Mouse (Mus musculus) inflammation-experienced regulatory T-cells, adult 6 months (primary cell): ENCODE measurements around the gene Rest. TPM values are rescaled to one million over a fixed set of nuclear protein-coding genes. Genes with fewer than 3 reads are reported as not detected.

Experiments
- ATAC-seq: one replicate; pipeline ENCODE4 v1.8.0; 2017
- polyA plus RNA-seq, 3 experiments: library from polyadenylated mRNA; unstranded; fragments of 100-300 nt; shearing (Covaris generic); gene quantifications; one replicate each; pipeline ENCODE4 v1.2.1; 2017

The Rest gene
- polyA plus RNA-seq, 3 experiments from 2014 or later, result 11.8 to 18.0 (median 17.7) TPM

GRCm38 (mm10) chr5:77309924-77310772 is 44.9 kb downstream of the Rest start, which contains the start of the genes Noa1 and Polr2b:
Gene Noa1 (minus strand): TSS chr5:77310084.
Gene Polr2b (plus strand): TSS chr5:77310147.
- peak; percentile 89 for ATAC-seq

- ATAC-seq, result no peak
Measured at GRCm38 (mm10) chr5:77314206-77314605, 48.9 kb downstream of the Rest start.

GRCm38 (mm10) chr5:77314986-77315385 is 49.7 kb downstream of the Rest start:
- ATAC-seq, result no peak

- no peak for ATAC-seq
Measured at GRCm38 (mm10) chr5:77324936-77325335, 59.6 kb downstream of the Rest start.

- peak; percentile 54 for ATAC-seq
Measured at GRCm38 (mm10) chr5:77330154-77330553, 64.9 kb downstream of the Rest start.

Other genes starting within 250 kb of the Rest start
- gene Thegl, start 249.5 kb upstream of the Rest start, polyA plus RNA-seq, result not detected
- 10 to 100 TPM; 13.8 to 24.5 (median 15.9) TPM for gene Hopx, start 150.4 kb upstream of the Rest start, polyA plus RNA-seq
- gene Spink2, start 54.0 kb upstream of the Rest start, polyA plus RNA-seq, result under 1 TPM in 1 of 3 experiments, not detected in 2; 0.63 TPM
- gene Noa1, start 44.6 kb downstream of the Rest start, polyA plus RNA-seq, result 1 to 10 TPM; 4.3 to 6.2 (median 4.8) TPM
- 10 to 100 TPM; 51.5 to 53.3 (median 51.6) TPM for gene Polr2b, start 44.7 kb downstream of the Rest start, polyA plus RNA-seq
- under 1 TPM in 2 of 3 experiments, not detected in 1; 0.32 to 0.83 TPM for gene Igfbp7, start 142.6 kb downstream of the Rest start, polyA plus RNA-seq